Mouse (Mus musculus) MEL (cell line): ENCODE results near the gene Fam124b. TPM values are rescaled to one million over a fixed set of nuclear protein-coding genes. Genes with fewer than 3 reads are reported as not detected.

Experiments
- DNase-seq: peaks from one replicate; pipeline ENCODE4 v3.0.0; 2011; ENCODE audit warnings: low read depth, low spot score
- H3K27ac ChIP-seq: 2 replicates; pipeline ENCODE4 v1.5.1; 2012; ENCODE audit warnings: low read depth, mild to moderate bottlenecking, control low read depth, low read length, moderate library complexity; ENCODE audit not compliant: control insufficient read depth
- H3K27me3 ChIP-seq, 2 experiments: fragments of 150-350 bp in 1 of 2; sonication (generic) in 1 of 2; 2 replicates each; pipeline ENCODE4 v1.6.1; 2012; ENCODE audit warnings: low read length in 2 of 2, mild to moderate bottlenecking in 2 of 2, improper control_type of control experiment in 1 of 2, moderate library complexity in 1 of 2; ENCODE audit not compliant: insufficient read depth in 2 of 2, control insufficient read depth in 1 of 2
- H3K36me3 ChIP-seq, 2 experiments: 2 replicates each; pipeline ENCODE4 v1.6.1; 2012 to 2014; ENCODE audit warnings: low read length in 2 of 2, improper control_type of control experiment in 1 of 2, inconsistent platforms in 1 of 2, mild to moderate bottlenecking in 1 of 2; ENCODE audit not compliant: insufficient read depth in 2 of 2, control insufficient read depth in 1 of 2
- H3K4me1 ChIP-seq, 2 experiments: fragments of 150-350 bp in 1 of 2; sonication (generic) in 1 of 2; 2 replicates each; pipeline ENCODE4 v1.6.1; 2012; ENCODE audit warnings: low read length in 2 of 2, improper control_type of control experiment in 1 of 2, mild to moderate bottlenecking in 1 of 2; ENCODE audit not compliant: insufficient read depth in 2 of 2, control insufficient read depth in 1 of 2
- H3K4me3 ChIP-seq, 2 experiments: fragments of 150-350 bp in 1 of 2; sonication (generic) in 1 of 2; 2 replicates each; pipeline ENCODE4 v1.5.1; 2012; ENCODE audit warnings: low read depth in 2 of 2, low read length in 2 of 2, mild to moderate bottlenecking in 2 of 2, moderate library complexity in 2 of 2, control low read depth in 1 of 2, improper control_type of control experiment in 1 of 2; ENCODE audit not compliant: control insufficient read depth in 1 of 2, insufficient read depth in 1 of 2
- H3K79me2 ChIP-seq: 2 replicates; pipeline ENCODE4 v1.6.1; 2012; ENCODE audit warnings: mild to moderate bottlenecking, low read length, moderate library complexity; ENCODE audit not compliant: control insufficient read depth, poor library complexity, insufficient read depth
- H3K9ac ChIP-seq: 2 replicates; pipeline ENCODE4 v1.6.1; 2012; ENCODE audit warnings: low read depth, mild to moderate bottlenecking, control low read depth, low read length, moderate library complexity; ENCODE audit not compliant: control insufficient read depth, poor library complexity, severe bottlenecking
- H3K9me3 ChIP-seq: fragments of 150-350 bp; sonication (generic); replicated peaks from 2 replicates; pipeline ENCODE4 v1.6.1; 2012; ENCODE audit warnings: mild to moderate bottlenecking, low read length, improper control_type of control experiment, moderate library complexity; ENCODE audit not compliant: insufficient read depth
- BHLHE40 ChIP-seq: IDR thresholded peaks from 2 replicates; pipeline ENCODE4 v1.6.1; 2012; ENCODE audit warnings: low read depth, mild to moderate bottlenecking, inconsistent platforms, low read length, improper control_type of control experiment, borderline replicate concordance
- CHD1 ChIP-seq: IDR thresholded peaks from 2 replicates; pipeline ENCODE4 v1.6.1; 2012; ENCODE audit warnings: low read depth, mild to moderate bottlenecking, inconsistent platforms, low read length, improper control_type of control experiment
- CHD2 ChIP-seq: IDR thresholded peaks from 2 replicates; pipeline ENCODE4 v1.6.1; 2011; ENCODE audit warnings: low read length, improper control_type of control experiment
- CTCF ChIP-seq, 3 experiments: IDR thresholded peaks in 2 of 3; conservative IDR thresholded peaks in 1 of 3; 2 replicates each; pipeline ENCODE4 v1.5.1; 2011 to 2012; ENCODE audit warnings: low read length in 3 of 3, low read depth in 2 of 3, mild to moderate bottlenecking in 2 of 3, improper control_type of control experiment in 1 of 3, inconsistent platforms in 1 of 3, mixed read lengths in 1 of 3, moderate library complexity in 1 of 3; ENCODE audit not compliant: control insufficient read depth in 1 of 3, insufficient read depth in 1 of 3, poor library complexity in 1 of 3, severe bottlenecking in 1 of 3
- E2F4 ChIP-seq: IDR thresholded peaks from 2 replicates; pipeline ENCODE4 v1.6.1; 2011; ENCODE audit warnings: low read depth, low read length, improper control_type of control experiment, borderline replicate concordance
- ELF1 ChIP-seq: IDR thresholded peaks from 2 replicates; pipeline ENCODE4 v1.6.1; 2014; ENCODE audit warnings: low read depth, mild to moderate bottlenecking, inconsistent platforms, low read length, improper control_type of control experiment, moderate library complexity
- EP300 ChIP-seq, 2 experiments: IDR thresholded peaks; 2 replicates each; pipeline ENCODE4 v1.6.1; 2011; ENCODE audit warnings: improper control_type of control experiment in 2 of 2, low read length in 2 of 2, low read depth in 1 of 2, mild to moderate bottlenecking in 1 of 2
- ETS1 ChIP-seq: IDR thresholded peaks from 2 replicates; pipeline ENCODE4 v1.6.1; 2012; ENCODE audit warnings: low read depth, mild to moderate bottlenecking, inconsistent platforms, low read length, improper control_type of control experiment, moderate library complexity
- GABPA ChIP-seq: IDR thresholded peaks from 2 replicates; pipeline ENCODE4 v1.6.1; 2012; ENCODE audit warnings: low read depth, mild to moderate bottlenecking, inconsistent platforms, low read length, improper control_type of control experiment, moderate library complexity
- HCFC1 ChIP-seq: IDR thresholded peaks from 2 replicates; pipeline ENCODE4 v1.6.1; 2012; ENCODE audit warnings: low read depth, mild to moderate bottlenecking, inconsistent platforms, low read length, improper control_type of control experiment, moderate library complexity
- JUND ChIP-seq: IDR thresholded peaks from 2 replicates; pipeline ENCODE4 v1.6.1; 2011; ENCODE audit warnings: low read depth, mild to moderate bottlenecking, improper control_type of control experiment, low read length
- MAFK ChIP-seq: IDR thresholded peaks from 2 replicates; pipeline ENCODE4 v1.6.1; 2011; ENCODE audit warnings: low read depth, mild to moderate bottlenecking, low read length, improper control_type of control experiment, borderline replicate concordance
- MAX ChIP-seq: IDR thresholded peaks from 2 replicates; pipeline ENCODE4 v1.6.1; 2011; ENCODE audit warnings: low read length, improper control_type of control experiment
- MEF2A ChIP-seq: IDR thresholded peaks from 2 replicates; pipeline ENCODE4 v1.6.1; 2014; ENCODE audit warnings: low read depth, mild to moderate bottlenecking, inconsistent platforms, low read length, improper control_type of control experiment; ENCODE audit not compliant: poor library complexity, insufficient replicate concordance, severe bottlenecking; ENCODE audit errors: extremely low read depth
- MYB ChIP-seq: IDR thresholded peaks from 2 replicates; pipeline ENCODE4 v1.6.1; 2011; ENCODE audit warnings: mild to moderate bottlenecking, low read depth, low read length, improper control_type of control experiment
- NELFE ChIP-seq: IDR thresholded peaks from 2 replicates; pipeline ENCODE4 v1.6.1; 2011; ENCODE audit warnings: low read depth, low read length, improper control_type of control experiment
- POLR2A ChIP-seq, 2 experiments: IDR thresholded peaks; 2 replicates each; pipeline ENCODE4 v1.6.1; 2011 to 2012; ENCODE audit warnings: low read length in 2 of 2, mild to moderate bottlenecking in 2 of 2, control low read depth in 1 of 2, improper control_type of control experiment in 1 of 2, low read depth in 1 of 2, moderate library complexity in 1 of 2; ENCODE audit not compliant: control insufficient read depth in 1 of 2, insufficient read depth in 1 of 2, poor library complexity in 1 of 2
- POLR2AphosphoS2 ChIP-seq: IDR thresholded peaks from 2 replicates; pipeline ENCODE4 v1.6.1; 2011; ENCODE audit warnings: low read length, improper control_type of control experiment
- POLR2AphosphoS5 ChIP-seq: IDR thresholded peaks from 2 replicates; pipeline ENCODE4 v1.6.1; 2012; ENCODE audit warnings: low read depth, borderline replicate concordance, mild to moderate bottlenecking, inconsistent platforms, low read length, moderate library complexity, mixed read lengths
- RAD21 ChIP-seq: IDR thresholded peaks from 2 replicates; pipeline ENCODE4 v1.6.1; 2011; ENCODE audit warnings: mild to moderate bottlenecking, low read depth, low read length, improper control_type of control experiment
- RCOR1 ChIP-seq: IDR thresholded peaks from 2 replicates; pipeline ENCODE4 v1.6.1; 2012; ENCODE audit warnings: low read depth, mild to moderate bottlenecking, inconsistent platforms, low read length, improper control_type of control experiment
- SMC3 ChIP-seq: IDR thresholded peaks from 2 replicates; pipeline ENCODE4 v1.6.1; 2011; ENCODE audit warnings: low read depth, low read length, improper control_type of control experiment
- TAL1 ChIP-seq: IDR thresholded peaks from 2 replicates; pipeline ENCODE4 v1.6.1; 2012; ENCODE audit warnings: mild to moderate bottlenecking, inconsistent platforms, low read length, moderate library complexity, mixed read lengths
- TBP ChIP-seq: IDR thresholded peaks from 2 replicates; pipeline ENCODE4 v1.8.0; 2011; ENCODE audit warnings: low read depth, low read length, improper control_type of control experiment
- TCF12 ChIP-seq: IDR thresholded peaks from 2 replicates; pipeline ENCODE4 v1.6.1; 2014; ENCODE audit warnings: low read depth, mild to moderate bottlenecking, inconsistent platforms, low read length, improper control_type of control experiment, moderate library complexity
- UBTF ChIP-seq: IDR thresholded peaks from 2 replicates; pipeline ENCODE4 v1.6.1; 2012; ENCODE audit warnings: low read depth, mild to moderate bottlenecking, inconsistent platforms, low read length, improper control_type of control experiment, moderate library complexity, borderline replicate concordance; ENCODE audit not compliant: insufficient read depth
- USF2 ChIP-seq, 2 experiments: IDR thresholded peaks; 2 replicates each; pipeline ENCODE4 v1.6.1; 2011 to 2012; ENCODE audit warnings: improper control_type of control experiment in 2 of 2, low read length in 2 of 2, borderline replicate concordance in 1 of 2, inconsistent platforms in 1 of 2, low read depth in 1 of 2, mild to moderate bottlenecking in 1 of 2; ENCODE audit not compliant: insufficient read depth in 1 of 2
- ZKSCAN1 ChIP-seq: IDR thresholded peaks from 2 replicates; pipeline ENCODE4 v1.6.1; 2012; ENCODE audit warnings: low read depth, mild to moderate bottlenecking, inconsistent platforms, low read length, improper control_type of control experiment, moderate library complexity
- ZMIZ1 ChIP-seq: IDR thresholded peaks from 2 replicates; pipeline ENCODE4 v1.6.1; 2012; ENCODE audit warnings: low read depth, mild to moderate bottlenecking, inconsistent platforms, low read length, improper control_type of control experiment, moderate library complexity
- polyA plus RNA-seq, 2 experiments: library from polyadenylated mRNA; stranded (reverse) in 1 of 2; unstranded in 1 of 2; fragments of >175 nt in 1 of 2; fragments of >200 nt in 1 of 2; gene quantifications; 2 replicates each; pipeline versions ENCODE4 v1.2.1 to v1.2.4; 2012; ENCODE audit warnings: low replicate concordance in 2 of 2, low read depth in 1 of 2; ENCODE audit not compliant: insufficient read length in 2 of 2, insufficient read depth in 1 of 2, missing spikeins in 1 of 2
- total RNA-seq: library from RNA; depleted of rRNA; stranded (reverse); fragments of 300-350 nt; gene quantifications from 2 replicates; pipeline ENCODE4 v1.2.3, GENCODE M21; 2012

Fam124b gene
- total and polyA plus RNA-seq, 3 experiments: not detected

DNA sequence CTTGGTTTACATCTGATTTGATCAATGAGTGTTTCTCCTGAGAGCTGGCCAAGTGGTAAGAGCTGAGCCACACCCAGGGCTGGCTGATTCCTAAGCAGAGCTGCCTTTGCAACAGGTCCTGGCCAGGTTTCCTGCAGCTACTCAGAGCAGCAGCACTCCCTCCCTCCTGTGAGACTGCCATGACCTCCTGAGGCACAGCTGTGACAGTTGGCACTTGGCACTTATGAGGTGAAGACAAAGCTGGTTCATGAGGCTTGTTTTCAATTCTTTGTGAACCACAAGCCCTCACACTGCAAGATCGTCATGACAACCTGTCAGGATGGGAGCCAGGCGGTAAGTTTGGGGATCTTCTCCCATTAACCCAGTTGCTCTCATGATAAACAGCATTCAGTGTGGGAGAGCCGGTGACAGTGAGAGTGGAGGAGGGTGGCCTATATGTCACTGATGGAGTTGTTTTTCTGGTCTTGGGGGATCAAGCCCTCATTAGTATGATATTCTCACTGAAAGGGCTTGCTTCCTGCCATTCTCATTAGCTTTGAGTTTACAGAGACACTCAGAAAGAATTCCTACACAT, 6.7 kb upstream of the Fam124b start:
- H3K27me3 ChIP-seq: no peaks in the 10 kb centered on the region; a peak in 1 of 4 replicates
- H3K27ac ChIP-seq: no peak overlapping the region
- TF ChIP-seq RCOR1 (no peak), CHD1 (no peak), UBTF (no peak), POLR2AphosphoS2 (no peak), MAX (no peak), SMC3 (no peak), ELF1 (no peak), JUND (no peak), CHD2 (no peak), POLR2AphosphoS5 (no peak), EP300 (IDR thresholded peaks at IDR 0.05; ENCODE audit: low read depth in 1 of 2, low read length in 2 of 2) (no peak), MYB (no peak), CTCF (IDR thresholded peaks at IDR 0.05 in 2 of 3, conservative IDR thresholded peaks at IDR 0.05 in 1 of 3; ENCODE audit: control insufficient read depth in 1 of 3, insufficient read depth in 1 of 3, low read depth in 2 of 3, low read length in 3 of 3, poor library complexity in 1 of 3, severe bottlenecking in 1 of 3) (no peak), E2F4 (no peak), TAL1 (no peak), HCFC1 (no peak), BHLHE40 (no peak)
- TF ChIP-seq, all 39 proteins: peak for 0
- H3K9ac ChIP-seq: no peak overlapping the region
- H3K9me3 ChIP-seq: no peaks in the 10 kb centered on the region
- no peaks in the 10 kb centered on the region for H3K79me2 ChIP-seq
- no peak for DNase-seq
- H3K4me1 ChIP-seq: no peaks in the 10 kb centered on the region
- no peaks in the 10 kb centered on the region for H3K36me3 ChIP-seq
- no peak overlapping the region for H3K4me3 ChIP-seq

DNA sequence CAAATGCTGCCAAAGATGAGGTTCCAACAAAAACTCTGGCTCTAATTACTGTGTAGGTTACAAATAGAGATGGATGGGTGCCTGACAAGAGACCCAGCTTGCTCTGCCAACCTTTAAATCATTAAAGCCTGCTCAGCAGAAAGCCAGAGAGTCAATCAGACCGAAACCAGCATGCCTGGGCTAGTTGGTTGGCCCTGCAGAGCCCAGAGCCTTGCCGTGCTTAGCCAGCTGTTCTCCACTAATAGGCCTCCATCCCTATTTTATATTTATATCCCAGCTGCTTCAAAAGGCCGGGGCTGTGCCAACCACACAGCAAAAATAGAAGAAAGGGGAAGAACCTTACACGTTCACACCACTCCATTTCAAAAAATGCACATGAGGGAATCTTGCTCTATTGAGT, 2.9 kb upstream of the Fam124b start:
- no peak overlapping the region for H3K9ac ChIP-seq
- no peaks in the 10 kb centered on the region for H3K27me3 ChIP-seq
- DNase-seq: no peak
- H3K4me3 ChIP-seq: no peak overlapping the region
- no peaks in the 10 kb centered on the region for H3K36me3 ChIP-seq
- no peak for TF ChIP-seq EP300 (IDR thresholded peaks at IDR 0.05; ENCODE audit: low read depth in 1 of 2, low read length in 2 of 2)
- TF ChIP-seq ZKSCAN1: no peak
- no peak for TF ChIP-seq CTCF (IDR thresholded peaks at IDR 0.05 in 2 of 3, conservative IDR thresholded peaks at IDR 0.05 in 1 of 3; ENCODE audit: control insufficient read depth in 1 of 3, insufficient read depth in 1 of 3, low read depth in 2 of 3, low read length in 3 of 3, poor library complexity in 1 of 3, severe bottlenecking in 1 of 3)
- TF ChIP-seq NELFE: no peak
- no peak for TF ChIP-seq MAFK
- TF ChIP-seq MEF2A: no peak
- no peak for TF ChIP-seq TBP
- no peak for TF ChIP-seq RAD21
- TF ChIP-seq POLR2A (IDR thresholded peaks at IDR 0.05; ENCODE audit: control insufficient read depth in 1 of 2, insufficient read depth in 1 of 2, low read depth in 1 of 2, low read length in 2 of 2, poor library complexity in 1 of 2): no peak
- TF ChIP-seq HCFC1: no peak
- no peak for TF ChIP-seq ZMIZ1
- no peak for TF ChIP-seq JUND
- TF ChIP-seq GABPA: no peak
- TF ChIP-seq MAX: no peak
- no peak for TF ChIP-seq BHLHE40
- TF ChIP-seq USF2 (IDR thresholded peaks at IDR 0.05; ENCODE audit: borderline replicate concordance in 1 of 2, insufficient read depth in 1 of 2, low read depth in 1 of 2, low read length in 2 of 2): no peak
- TF ChIP-seq TCF12: no peak
- no peak for TF ChIP-seq ETS1
- no peak for TF ChIP-seq POLR2AphosphoS5
- no peaks in the 10 kb centered on the region for H3K9me3 ChIP-seq
- no peaks in the 10 kb centered on the region for H3K4me1 ChIP-seq
- no peak overlapping the region for H3K27ac ChIP-seq
- H3K79me2 ChIP-seq: no peaks in the 10 kb centered on the region
